Mouse (Mus musculus): ENCODE measurements around the gene Utrn. TPM values are rescaled to one million over a fixed set of nuclear protein-coding genes. Genes with fewer than 3 reads are reported as not detected.

The Utrn gene
- total and polyA plus RNA-seq, 3 experiments, result 0.31 to 1.1 (median 0.67) TPM

DNA sequence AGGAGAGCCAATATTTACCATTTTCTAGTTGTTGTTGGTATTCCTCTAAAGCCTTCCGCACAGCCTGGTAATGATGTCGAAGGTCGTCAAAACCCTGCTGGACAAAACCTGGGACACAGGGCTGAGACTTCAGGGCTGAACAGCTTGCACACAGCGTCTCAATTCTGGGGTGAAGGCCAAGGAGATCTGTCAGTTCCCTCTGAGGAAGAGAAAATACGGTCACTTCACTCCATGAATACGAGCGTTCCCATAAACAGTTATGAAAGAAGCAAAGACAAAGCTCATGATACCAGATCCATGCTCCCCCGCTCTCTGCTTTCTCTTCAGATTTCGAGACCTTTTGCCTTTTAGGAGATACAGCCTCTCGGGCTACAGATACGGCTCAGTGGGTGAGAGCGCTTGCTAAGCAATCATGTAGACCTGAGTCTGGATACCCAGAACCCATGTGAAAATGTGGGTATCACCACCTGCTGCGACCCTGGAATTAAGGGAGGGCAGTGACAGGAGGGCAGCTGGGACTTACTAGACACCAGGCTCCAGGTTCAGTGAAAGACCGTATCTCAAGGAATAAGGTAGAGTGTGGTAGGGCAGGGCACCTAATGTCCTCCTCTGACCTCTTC lies 155.8 kb downstream of the Utrn start:
- Histone ChIP-seq H3K79me2 (replicated peaks; ENCODE audit: control insufficient read depth, extremely low read depth, insufficient read depth, poor library complexity, severe bottlenecking) (no peaks in the 10 kb centered on the region), H3K4me2 (ENCODE audit: insufficient read depth, low read depth, poor library complexity, severe bottlenecking) (no peak overlapping the region), H3K4me1 (ENCODE audit: control insufficient read depth in 1 of 2, insufficient read depth in 2 of 2) (peaks cover 0 to 4% of the 10 kb centered on the region in 2 experiments; a peak in 3 of 4 replicates), H3K4me3 (replicated peaks in 1 of 3; ENCODE audit: low read depth in 2 of 3, low read length in 2 of 3, poor library complexity in 1 of 3) (no peak overlapping the region), H3K9me3 (replicated peaks; ENCODE audit: low read length) (no peaks in the 10 kb centered on the region), H3K36me3 (replicated peaks in 1 of 2; ENCODE audit: control insufficient read depth in 1 of 2, insufficient read depth in 1 of 2, low read length in 1 of 2) (no peaks in the 10 kb centered on the region), H3K9ac (ENCODE audit: insufficient read depth, low read depth) (no peak overlapping the region), H3K27ac (ENCODE audit: insufficient read depth, low read depth) (no peak overlapping the region), H3K27me3 (replicated peaks) (no peaks in the 10 kb centered on the region)
- in situ Hi-C loops (cut with MboI; ENCODE audit: low pct_ligation_motif_present, low pct_unique_long_range_greater_than_20kb, low sequenced_read_pairs), result no loop called here
- no peak for DNase-seq (ENCODE audit: extremely low read depth)
- dilution Hi-C loops (cut with MboI; ENCODE audit: extremely low pct_ligation_motif_present, extremely low pct_unique_long_range_greater_than_20kb, low sequenced_read_pairs), result no loop called here
- TF ChIP-seq BHLHE40 (IDR thresholded peaks at IDR 0.05; ENCODE audit: low read depth, low read length) (no peak), ETS1 (conservative IDR thresholded peaks at IDR 0.05; ENCODE audit: low read depth, low read length) (no peak), EP300 (IDR thresholded peaks at IDR 0.05; ENCODE audit: low read length) (no peak), SMC3 (IDR thresholded peaks at IDR 0.05; ENCODE audit: low read depth, low read length) (no peak), MAX (IDR thresholded peaks at IDR 0.05; ENCODE audit: low read length) (no peak), PAX5 (IDR thresholded peaks at IDR 0.05; ENCODE audit: low read length) (no peak), RCOR1 (conservative IDR thresholded peaks at IDR 0.05; ENCODE audit: low read depth, low read length) (no peak), CHD1 (IDR thresholded peaks at IDR 0.05; ENCODE audit: low read depth, low read length) (no peak), ZC3H11A (IDR thresholded peaks at IDR 0.05; ENCODE audit: low read depth, low read length) (no peak), JUND (conservative IDR thresholded peaks at IDR 0.05; ENCODE audit: low read depth, low read length) (no peak), TCF12 (IDR thresholded peaks at IDR 0.05; ENCODE audit: low read depth, low read length) (no peak), TBP (conservative IDR thresholded peaks at IDR 0.05; ENCODE audit: low read depth, low read length) (no peak), MYC (IDR thresholded peaks at IDR 0.05; ENCODE audit: low read depth, low read length) (no peak), NELFE (IDR thresholded peaks at IDR 0.05; ENCODE audit: low read depth, low read length) (no peak), IRF4 (IDR thresholded peaks at IDR 0.05; ENCODE audit: low read depth, low read length) (no peak), KAT2A (IDR thresholded peaks at IDR 0.05; ENCODE audit: insufficient replicate concordance, low read length) (no peak), POLR2AphosphoS2 (IDR thresholded peaks at IDR 0.05; ENCODE audit: low read depth, low read length) (no peak), MEF2A (IDR thresholded peaks at IDR 0.05; ENCODE audit: borderline replicate concordance, low read depth, low read length) (no peak), RAD21 (IDR thresholded peaks at IDR 0.05; ENCODE audit: low read depth, low read length) (no peak)

DNA sequence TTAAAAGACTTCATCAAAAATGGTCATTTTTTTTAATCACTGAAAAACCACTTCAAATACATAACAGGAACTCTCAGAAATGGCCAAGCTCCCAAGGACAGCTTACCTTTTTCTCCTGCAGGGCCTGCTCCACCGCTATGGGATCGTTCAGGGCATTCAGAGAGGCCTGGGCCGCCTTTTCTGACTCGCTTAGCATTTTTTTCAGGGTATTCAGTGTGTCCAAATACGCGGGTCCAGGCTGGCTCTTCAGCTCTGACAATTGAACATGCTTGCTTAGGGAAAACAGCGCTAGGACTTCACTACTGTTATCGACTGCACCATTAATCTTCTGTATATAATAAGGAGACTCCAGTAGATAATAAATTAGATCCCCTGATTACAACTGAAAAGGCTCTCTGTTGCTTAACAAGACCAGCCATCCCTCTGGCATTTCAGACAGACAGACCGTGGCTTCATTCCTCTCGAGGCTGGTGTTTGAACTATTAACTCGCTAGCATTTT lies 157.8 kb downstream of the Utrn start:
- Histone ChIP-seq H3K4me1 (ENCODE audit: control insufficient read depth in 1 of 2, insufficient read depth in 2 of 2) (no peaks in the 10 kb centered on the region), H3K4me3 (replicated peaks in 1 of 3; ENCODE audit: low read depth in 2 of 3, low read length in 2 of 3, poor library complexity in 1 of 3) (no peak overlapping the region), H3K4me2 (ENCODE audit: insufficient read depth, low read depth, poor library complexity, severe bottlenecking) (no peak overlapping the region), H3K79me2 (replicated peaks; ENCODE audit: control insufficient read depth, extremely low read depth, insufficient read depth, poor library complexity, severe bottlenecking) (no peaks in the 10 kb centered on the region), H3K9me3 (replicated peaks; ENCODE audit: low read length) (no peaks in the 10 kb centered on the region), H3K9ac (ENCODE audit: insufficient read depth, low read depth) (no peak overlapping the region), H3K27me3 (replicated peaks) (no peaks in the 10 kb centered on the region), H3K36me3 (replicated peaks in 1 of 2; ENCODE audit: control insufficient read depth in 1 of 2, insufficient read depth in 1 of 2, low read length in 1 of 2) (no peaks in the 10 kb centered on the region), H3K27ac (ENCODE audit: insufficient read depth, low read depth) (no peak overlapping the region)
- in situ Hi-C loops (cut with MboI; ENCODE audit: low pct_ligation_motif_present, low pct_unique_long_range_greater_than_20kb, low sequenced_read_pairs) (no loop called here), dilution Hi-C loops (cut with MboI; ENCODE audit: extremely low pct_ligation_motif_present, extremely low pct_unique_long_range_greater_than_20kb, low sequenced_read_pairs) (no loop called here)
- no peak for TF ChIP-seq SIN3A (IDR thresholded peaks at IDR 0.05; ENCODE audit: low read length)
- DNase-seq (ENCODE audit: extremely low read depth), result no peak
